Mouse (Mus musculus) liver, embryonic 14.5 days (tissue): ENCODE data around the gene Fam173a. TPM values are rescaled to one million over a fixed set of nuclear protein-coding genes. Genes with fewer than 3 reads are reported as not detected.

ENCODE experiments used
- ATAC-seq: fragments of 200-750 bp; cut with Nextera tagmentation; 2 replicates; pipeline ENCODE4 v1.8.0; 2017; ENCODE audit warnings: moderate number of reproducible peaks, mild to moderate bottlenecking, moderate library complexity; ENCODE audit not compliant: insufficient read depth
- DNase-seq, 3 experiments: peaks; one replicate each; pipeline ENCODE4 v3.0.0-alpha.2; 2012 to 2013; ENCODE audit warnings: low read depth in 3 of 3, low spot score in 3 of 3
- H3K27ac ChIP-seq: fragments of 300-500 bp; sonication (generic); 2 replicates; pipeline ENCODE4 v1.5.1; 2014; ENCODE audit warnings: moderate library complexity, mild to moderate bottlenecking, control low read depth, inconsistent platforms
- H3K27me3 ChIP-seq: fragments of 300-500 bp; sonication (generic); 2 replicates; pipeline ENCODE4 v1.6.1; 2014; ENCODE audit warnings: mild to moderate bottlenecking, low read length, moderate library complexity; ENCODE audit not compliant: control insufficient read depth, insufficient read depth
- H3K36me3 ChIP-seq: fragments of 300-500 bp; sonication (generic); replicated peaks from 2 replicates; pipeline ENCODE4 v1.6.1; 2014; ENCODE audit warnings: low read depth; ENCODE audit not compliant: control insufficient read depth, insufficient read depth
- H3K4me1 ChIP-seq, 2 experiments: fragments of 200-500 bp in 1 of 2; fragments of 300-500 bp in 1 of 2; sonication (generic) in 1 of 2; replicated peaks; 2 replicates each; pipeline ENCODE4 v1.6.1; 2012 to 2014; ENCODE audit warnings: antibody characterized with exemption in 1 of 2, inconsistent platforms in 1 of 2, low read length in 1 of 2; ENCODE audit not compliant: control insufficient read depth in 2 of 2, insufficient read depth in 2 of 2
- H3K4me2 ChIP-seq: fragments of 300-500 bp; sonication (generic); 2 replicates; pipeline ENCODE4 v1.6.1; 2014; ENCODE audit warnings: low read depth, mild to moderate bottlenecking, control low read depth, moderate library complexity
- H3K4me3 ChIP-seq, 2 experiments: fragments of 200-500 bp in 1 of 2; fragments of 300-500 bp in 1 of 2; sonication (generic) in 1 of 2; 2 replicates each; pipeline ENCODE4 v1.5.1; 2012 to 2014; ENCODE audit warnings: low read depth in 2 of 2, low read length in 2 of 2, mild to moderate bottlenecking in 2 of 2, control low read depth in 1 of 2, inconsistent platforms in 1 of 2, moderate library complexity in 1 of 2; ENCODE audit not compliant: insufficient read depth in 1 of 2
- H3K9ac ChIP-seq: fragments of 300-500 bp; sonication (generic); replicated peaks from 2 replicates; pipeline ENCODE4 v1.6.1; 2014; ENCODE audit warnings: mild to moderate bottlenecking, control low read depth, moderate library complexity
- H3K9me3 ChIP-seq: fragments of 300-500 bp; sonication (generic); 2 replicates; pipeline ENCODE4 v1.6.1; 2016; ENCODE audit warnings: low read length, mixed read lengths; ENCODE audit not compliant: control insufficient read depth
- CTCF ChIP-seq: IDR thresholded peaks from 2 replicates; pipeline ENCODE4 v1.5.1; 2016; ENCODE audit warnings: antibody characterized with exemption, low read depth, control low read depth
- EP300 ChIP-seq: IDR thresholded peaks from 2 replicates; pipeline ENCODE4 v1.6.1; 2016; ENCODE audit warnings: antibody characterized with exemption, low read depth
- WGBS: fragments of 180-500 bp; shearing (Covaris S2); extraction: QIAGEN DNeasy Blood & Tissue Kit; methylation state at CpG from one replicate; pipeline ENCODE4 v1.1.7; 2014; ENCODE audit not compliant: insufficient replicate concordance; 5-methylcytosine and 5-hydroxymethylcytosine counted together
- polyA plus RNA-seq, 2 experiments: library from polyadenylated mRNA; depleted of rRNA in 1 of 2; stranded (reverse) in 1 of 2; unstranded in 1 of 2; fragments of >200 nt; fragmentation: Nextera tagmentation in 1 of 2; extraction: Ambion mirVana in 1 of 2; gene quantifications; 2 replicates each; pipeline versions ENCODE4 v1.2.1 to v1.2.3; 2012 to 2014

Gene Fam173a
- polyA plus RNA-seq, 2 experiments: 46.6 to 57.2 TPM

DNA sequence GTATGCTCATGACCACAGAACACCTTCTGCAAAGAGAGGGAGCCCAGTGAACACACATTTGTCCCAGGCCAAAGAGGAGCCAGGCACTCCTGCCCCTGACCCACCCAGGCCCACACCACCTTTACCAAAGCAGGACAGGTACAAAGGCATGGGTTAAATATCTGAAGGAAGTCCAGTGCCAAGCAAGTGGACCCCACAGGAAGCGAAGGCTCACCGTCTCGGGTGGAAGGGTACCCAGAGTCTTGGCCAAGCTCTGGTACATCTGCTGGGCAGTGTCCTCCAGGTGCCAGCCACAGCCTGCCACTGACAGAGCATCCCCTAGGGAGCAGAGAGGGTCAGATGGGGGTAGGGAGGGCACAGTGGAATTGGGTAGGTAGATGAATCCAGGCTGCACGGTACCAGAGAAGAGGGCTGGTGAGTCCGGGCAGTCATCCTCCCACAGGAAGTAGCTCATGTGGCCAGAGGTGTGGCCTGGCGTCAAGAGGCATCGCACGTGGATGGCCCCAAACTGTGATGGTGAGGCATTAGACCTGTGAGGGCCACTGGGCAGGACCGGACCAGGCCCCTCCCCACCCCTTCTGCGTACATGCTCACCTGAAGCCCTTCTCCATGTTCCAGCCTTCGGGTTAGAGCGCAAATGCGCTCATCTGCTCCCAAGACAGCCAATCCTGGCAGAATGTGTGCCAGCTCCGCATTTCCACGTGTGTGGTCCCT is 8.7 kb downstream of the Fam173a start:
- H3K27ac ChIP-seq: no peak overlapping the region
- peak overlapping the region; percentile 70 for H3K4me2 ChIP-seq
- no peaks in the 10 kb centered on the region for H3K9me3 ChIP-seq
- no peaks in the 10 kb centered on the region for H3K27me3 ChIP-seq
- TF ChIP-seq EP300: no peak
- TF ChIP-seq CTCF: no peak
- ATAC-seq: no peak
- peaks cover 0 to 2% of the 10 kb centered on the region in 2 experiments; a peak in 1 of 4 replicates for H3K4me1 ChIP-seq
- WGBS: 71% methylated on average over 15 of the region's 15 CpGs
- H3K4me3 ChIP-seq: no peak overlapping the region
- H3K9ac ChIP-seq: no peak overlapping the region
- peaks cover 8% of the 10 kb centered on the region for H3K36me3 ChIP-seq
- no peak for DNase-seq

DNA sequence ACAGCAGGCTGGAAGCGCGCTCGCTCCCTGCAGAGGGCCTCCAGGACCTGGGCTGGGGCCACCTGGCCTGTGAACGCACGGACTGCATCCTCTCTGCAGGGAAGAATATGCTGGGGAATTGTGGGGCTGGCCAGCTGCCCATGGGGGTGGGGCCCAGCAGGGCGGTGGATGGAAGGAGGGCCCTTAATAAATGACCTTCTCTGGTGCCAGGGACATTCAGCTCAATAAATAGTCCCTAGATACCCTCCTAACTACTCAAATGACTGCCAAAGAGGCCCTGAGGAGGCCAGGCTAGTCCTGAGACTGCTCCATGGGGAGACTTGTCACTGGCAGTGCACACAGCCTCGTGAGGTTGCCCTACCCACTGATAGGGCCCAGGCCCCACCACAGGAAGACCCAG is 9.6 kb downstream of the Fam173a start:
- Histone ChIP-seq H3K9me3 (no peaks in the 10 kb centered on the region), H3K4me3 (no peak overlapping the region), H3K9ac (no peak overlapping the region), H3K4me1 (peaks cover 0 to 2% of the 10 kb centered on the region in 2 experiments; a peak in 1 of 4 replicates), H3K36me3 (peaks cover 8% of the 10 kb centered on the region), H3K27ac (no peak overlapping the region), H3K4me2 (no peak overlapping the region), H3K27me3 (no peaks in the 10 kb centered on the region)
- TF ChIP-seq EP300 (no peak), CTCF (no peak)
- ATAC-seq: no peak
- DNase-seq: no peak
- 78% methylated on average over 7 of the region's 7 CpGs for WGBS

DNA sequence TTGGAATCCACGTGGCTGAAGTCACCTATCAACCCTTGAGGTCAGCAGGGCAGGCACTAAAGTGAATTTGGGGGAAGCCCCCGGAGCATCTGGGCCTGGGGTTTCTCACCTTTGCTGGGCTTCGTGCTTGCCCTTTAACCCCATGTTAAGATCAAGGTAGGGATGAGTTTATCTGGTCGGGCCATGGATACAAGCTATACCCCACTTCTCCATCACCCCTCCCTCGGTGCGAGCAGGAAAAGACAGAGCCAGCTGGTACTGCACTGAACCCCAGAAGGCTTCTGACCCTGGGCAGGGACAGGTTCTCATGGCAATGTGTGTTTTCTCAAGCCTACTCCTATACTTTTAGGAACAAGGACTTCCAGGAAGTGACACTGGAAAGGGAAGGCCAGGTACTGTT is 11.4 kb downstream of the Fam173a start:
- no peak overlapping the region for H3K4me2 ChIP-seq
- no peak overlapping the region for H3K27ac ChIP-seq
- ATAC-seq (no peak), DNase-seq (no peak)
- TF ChIP-seq EP300 (no peak), CTCF (no peak)
- no peak overlapping the region for H3K4me3 ChIP-seq
- no peaks in the 10 kb centered on the region for H3K27me3 ChIP-seq
- H3K4me1 ChIP-seq: peaks cover 0 to 2% of the 10 kb centered on the region in 2 experiments; a peak in 1 of 4 replicates
- no peaks in the 10 kb centered on the region for H3K9me3 ChIP-seq
- peaks cover 10% of the 10 kb centered on the region for H3K36me3 ChIP-seq
- H3K9ac ChIP-seq: no peak overlapping the region
- WGBS: 74% methylated on average over 6 of the region's 6 CpGs

DNA sequence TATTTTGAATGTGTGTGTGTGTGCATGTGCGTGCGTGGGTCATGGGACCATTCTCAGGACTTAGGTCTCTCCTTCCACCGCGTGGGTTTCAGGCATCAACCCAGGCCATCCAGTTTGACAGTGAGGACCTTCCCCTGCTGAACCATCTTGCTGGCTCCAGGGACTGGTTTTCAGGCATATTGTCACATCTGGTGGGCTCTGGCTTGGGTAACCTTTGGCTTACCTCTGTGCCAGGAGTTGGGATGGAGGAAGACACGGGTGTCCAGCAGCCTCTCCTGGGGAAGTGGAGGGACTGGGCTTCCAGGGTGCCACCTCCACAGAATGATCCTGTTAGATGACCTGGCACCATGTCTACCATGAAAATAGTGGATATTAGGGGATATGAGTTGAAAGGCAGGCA is 14.8 kb downstream of the Fam173a start:
- H3K36me3 ChIP-seq: peaks cover 10% of the 10 kb centered on the region
- H3K4me1 ChIP-seq: peaks cover 3 to 7% of the 10 kb centered on the region in 2 experiments
- no peak for ATAC-seq
- H3K9me3 ChIP-seq: no peaks in the 10 kb centered on the region
- no peak overlapping the region for H3K4me2 ChIP-seq
- WGBS: 89% methylated on average over 5 of the region's 5 CpGs
- H3K27me3 ChIP-seq: no peaks in the 10 kb centered on the region
- no peak for DNase-seq
- no peak overlapping the region for H3K9ac ChIP-seq
- no peak for TF ChIP-seq EP300
- TF ChIP-seq CTCF: no peak
- no peak overlapping the region for H3K4me3 ChIP-seq
- no peak overlapping the region for H3K27ac ChIP-seq

DNA sequence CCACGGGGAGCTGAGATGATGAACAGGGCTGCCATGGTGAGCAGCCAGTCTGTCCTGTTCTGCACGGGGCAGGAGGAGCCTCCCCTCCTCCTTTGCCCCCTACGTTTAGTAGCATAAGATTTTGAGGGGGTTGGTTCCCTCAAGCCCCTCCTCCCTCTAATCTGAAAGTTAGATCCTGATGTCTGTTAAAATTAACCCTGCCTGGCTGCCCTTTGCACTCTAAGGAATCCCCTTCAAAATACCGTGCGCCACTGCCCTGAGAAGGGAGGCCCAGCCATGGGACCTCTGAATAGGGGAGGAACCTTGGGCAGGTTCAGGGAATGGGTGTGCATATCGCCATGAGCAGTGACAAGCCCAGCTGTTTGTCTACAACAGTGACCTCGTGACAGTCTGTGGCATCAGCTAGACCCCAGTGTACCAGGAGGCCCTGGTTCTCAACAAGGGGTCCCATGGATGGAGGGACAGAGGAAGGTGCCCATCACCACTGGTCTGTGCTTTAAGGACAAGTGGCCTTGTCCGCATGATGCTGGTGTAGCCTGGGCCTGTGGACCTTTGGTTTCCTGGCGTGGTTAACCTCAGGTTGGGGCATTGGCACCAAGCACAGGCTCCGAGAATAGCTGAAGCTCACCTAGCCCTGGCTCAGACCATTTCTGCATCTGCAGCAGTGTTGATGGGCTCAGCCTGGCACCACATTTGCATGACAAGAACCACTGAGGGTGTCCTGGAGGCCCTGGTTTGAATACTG is 17.2 kb downstream of the Fam173a start:
- no peak overlapping the region for H3K27ac ChIP-seq
- WGBS: 69% methylated on average over 10 of the region's 10 CpGs
- TF ChIP-seq EP300 (no peak), CTCF (no peak)
- peaks cover 3 to 7% of the 10 kb centered on the region in 2 experiments for H3K4me1 ChIP-seq
- no peak overlapping the region for H3K9ac ChIP-seq
- H3K4me2 ChIP-seq: no peak overlapping the region
- H3K9me3 ChIP-seq: no peaks in the 10 kb centered on the region
- DNase-seq (no peak), ATAC-seq (no peak)
- H3K36me3 ChIP-seq: peaks cover 2% of the 10 kb centered on the region; the same call in 1 of the 2 replicates
- no peak overlapping the region for H3K4me3 ChIP-seq
- H3K27me3 ChIP-seq: no peaks in the 10 kb centered on the region
